Mouse (Mus musculus): ENCODE data around the gene Acer3. TPM values are rescaled to one million over a fixed set of nuclear protein-coding genes. Genes with fewer than 3 reads are reported as not detected.
A peak's percentile ranks its signal among the peaks of the same experiment; 100 is the strongest.

Acer3 gene
- polyA plus RNA-seq, 1 experiment from 2014 or later: 28.3 TPM

- peaks cover 17% of the 10 kb centered on the region for H3K4me1 ChIP-seq (ENCODE audit: control insufficient read depth, insufficient read depth, low read length)
- no peak; the same call in 1 of the 2 replicates for ATAC-seq (ENCODE audit: low read depth)
- peaks cover 10% of the 10 kb centered on the region; the same call in 1 of the 2 replicates for H3K36me3 ChIP-seq (ENCODE audit: control insufficient read depth, insufficient read depth, low read length)
- H3K27me3 ChIP-seq (ENCODE audit: control insufficient read depth, insufficient read depth, low read length): no peaks in the 10 kb centered on the region
- no peak overlapping the region for H3K9ac ChIP-seq (replicated peaks; ENCODE audit: low read depth, low read length)
- no peak overlapping the region for H3K4me2 ChIP-seq (ENCODE audit: low read depth, low read length)
- H3K4me3 ChIP-seq (ENCODE audit: low read depth, low read length): no peak overlapping the region
- 28% methylated on average over 12 of the region's 12 CpGs for WGBS
- no peaks in the 10 kb centered on the region for H3K9me3 ChIP-seq (ENCODE audit: control insufficient read depth, low read length)
- H3K27ac ChIP-seq (ENCODE audit: low read depth, low read length): no peak overlapping the region; the same call in 1 of the 2 replicates
Observed at GRCm38 (mm10) chr7:98354160-98354920, 33.3 kb upstream of the Acer3 start.

GRCm38 (mm10) chr7:98353616-98354015, 32.6 kb upstream of the Acer3 start:
- no peak overlapping the region for H3K9ac ChIP-seq (replicated peaks; ENCODE audit: low read depth, low read length)
- H3K4me1 ChIP-seq (ENCODE audit: control insufficient read depth, insufficient read depth, low read length): peaks cover 17% of the 10 kb centered on the region
- H3K27me3 ChIP-seq (ENCODE audit: control insufficient read depth, insufficient read depth, low read length): no peaks in the 10 kb centered on the region
- no peak overlapping the region for H3K4me3 ChIP-seq (ENCODE audit: low read depth, low read length)
- WGBS: 87% methylated on average over 5 of the region's 5 CpGs
- no peak overlapping the region for H3K27ac ChIP-seq (ENCODE audit: low read depth, low read length)
- H3K9me3 ChIP-seq (ENCODE audit: control insufficient read depth, low read length): no peaks in the 10 kb centered on the region
- no peak for ATAC-seq (ENCODE audit: low read depth)
- H3K4me2 ChIP-seq (ENCODE audit: low read depth, low read length): no peak overlapping the region
- peaks cover 10% of the 10 kb centered on the region; the same call in 1 of the 2 replicates for H3K36me3 ChIP-seq (ENCODE audit: control insufficient read depth, insufficient read depth, low read length)

- Histone ChIP-seq H3K4me1 (ENCODE audit: control insufficient read depth, insufficient read depth, low read length) (peaks cover 17% of the 10 kb centered on the region), H3K27me3 (ENCODE audit: control insufficient read depth, insufficient read depth, low read length) (no peaks in the 10 kb centered on the region), H3K36me3 (ENCODE audit: control insufficient read depth, insufficient read depth, low read length) (peaks cover 10% of the 10 kb centered on the region; the same call in 1 of the 2 replicates), H3K4me3 (ENCODE audit: low read depth, low read length) (no peak overlapping the region), H3K9me3 (ENCODE audit: control insufficient read depth, low read length) (no peaks in the 10 kb centered on the region), H3K27ac (ENCODE audit: low read depth, low read length) (no peak overlapping the region), H3K4me2 (ENCODE audit: low read depth, low read length) (no peak overlapping the region), H3K9ac (replicated peaks; ENCODE audit: low read depth, low read length) (no peak overlapping the region)
- WGBS: 98% methylated on average over 3 of the region's 3 CpGs
- no peak for ATAC-seq (ENCODE audit: low read depth)
Observed at GRCm38 (mm10) chr7:98351523-98351922, 30.5 kb upstream of the Acer3 start.

GRCm38 (mm10) chr7:98349821-98350220, 28.8 kb upstream of the Acer3 start:
- no peak for ATAC-seq (ENCODE audit: low read depth)
- Histone ChIP-seq H3K4me1 (ENCODE audit: control insufficient read depth, insufficient read depth, low read length) (peaks cover 6% of the 10 kb centered on the region), H3K9ac (replicated peaks; ENCODE audit: low read depth, low read length) (no peak overlapping the region), H3K36me3 (ENCODE audit: control insufficient read depth, insufficient read depth, low read length) (peaks cover 10% of the 10 kb centered on the region; the same call in 1 of the 2 replicates), H3K4me3 (ENCODE audit: low read depth, low read length) (no peak overlapping the region), H3K27me3 (ENCODE audit: control insufficient read depth, insufficient read depth, low read length) (no peaks in the 10 kb centered on the region), H3K27ac (ENCODE audit: low read depth, low read length) (no peak overlapping the region), H3K4me2 (ENCODE audit: low read depth, low read length) (no peak overlapping the region), H3K9me3 (ENCODE audit: control insufficient read depth, low read length) (no peaks in the 10 kb centered on the region)
- 91% methylated on average over 6 of the region's 6 CpGs for WGBS

- H3K4me2 ChIP-seq (ENCODE audit: low read depth, low read length): no peak overlapping the region
- H3K27ac ChIP-seq (ENCODE audit: low read depth, low read length): no peak overlapping the region
- H3K4me1 ChIP-seq (ENCODE audit: control insufficient read depth, insufficient read depth, low read length): no peaks in the 10 kb centered on the region
- peaks cover 10% of the 10 kb centered on the region; the same call in 1 of the 2 replicates for H3K36me3 ChIP-seq (ENCODE audit: control insufficient read depth, insufficient read depth, low read length)
- peak; percentile 56; the same call in 1 of the 2 replicates for ATAC-seq (ENCODE audit: low read depth)
- no peak overlapping the region for H3K9ac ChIP-seq (replicated peaks; ENCODE audit: low read depth, low read length)
- H3K27me3 ChIP-seq (ENCODE audit: control insufficient read depth, insufficient read depth, low read length): no peaks in the 10 kb centered on the region
- H3K9me3 ChIP-seq (ENCODE audit: control insufficient read depth, low read length): no peaks in the 10 kb centered on the region
- WGBS: 24% methylated on average over 5 of the region's 5 CpGs
- no peak overlapping the region for H3K4me3 ChIP-seq (ENCODE audit: low read depth, low read length)
Observed at GRCm38 (mm10) chr7:98349096-98349495, 28.1 kb upstream of the Acer3 start.

- Histone ChIP-seq H3K4me3 (ENCODE audit: low read depth, low read length) (no peak overlapping the region), H3K4me1 (ENCODE audit: control insufficient read depth, insufficient read depth, low read length) (no peaks in the 10 kb centered on the region), H3K9me3 (ENCODE audit: control insufficient read depth, low read length) (no peaks in the 10 kb centered on the region), H3K27ac (ENCODE audit: low read depth, low read length) (no peak overlapping the region), H3K27me3 (ENCODE audit: control insufficient read depth, insufficient read depth, low read length) (no peaks in the 10 kb centered on the region), H3K9ac (replicated peaks; ENCODE audit: low read depth, low read length) (no peak overlapping the region), H3K4me2 (ENCODE audit: low read depth, low read length) (no peak overlapping the region), H3K36me3 (ENCODE audit: control insufficient read depth, insufficient read depth, low read length) (peaks cover 10% of the 10 kb centered on the region; the same call in 1 of the 2 replicates)
- peak; percentile 35; the same call in 1 of the 2 replicates for ATAC-seq (ENCODE audit: low read depth)
- WGBS: 69% methylated on average over 7 of the region's 7 CpGs
Observed at GRCm38 (mm10) chr7:98348043-98348442, 27.0 kb upstream of the Acer3 start.

GRCm38 (mm10) chr7:98347471-98347870, 26.5 kb upstream of the Acer3 start:
- no peak for ATAC-seq (ENCODE audit: low read depth)
- H3K4me2 ChIP-seq (ENCODE audit: low read depth, low read length): no peak overlapping the region
- H3K4me3 ChIP-seq (ENCODE audit: low read depth, low read length): no peak overlapping the region
- 84% methylated on average over 5 of the region's 5 CpGs for WGBS
- no peaks in the 10 kb centered on the region for H3K4me1 ChIP-seq (ENCODE audit: control insufficient read depth, insufficient read depth, low read length)
- no peak overlapping the region for H3K27ac ChIP-seq (ENCODE audit: low read depth, low read length)
- peaks cover 10% of the 10 kb centered on the region; the same call in 1 of the 2 replicates for H3K36me3 ChIP-seq (ENCODE audit: control insufficient read depth, insufficient read depth, low read length)
- no peak overlapping the region for H3K9ac ChIP-seq (replicated peaks; ENCODE audit: low read depth, low read length)
- H3K9me3 ChIP-seq (ENCODE audit: control insufficient read depth, low read length): no peaks in the 10 kb centered on the region
- no peaks in the 10 kb centered on the region for H3K27me3 ChIP-seq (ENCODE audit: control insufficient read depth, insufficient read depth, low read length)

GRCm38 (mm10) chr7:98345036-98345435, 24.0 kb upstream of the Acer3 start:
- Histone ChIP-seq H3K36me3 (ENCODE audit: control insufficient read depth, insufficient read depth, low read length) (peaks cover under 1% of the 10 kb centered on the region; the same call in 1 of the 2 replicates), H3K27ac (ENCODE audit: low read depth, low read length) (no peak overlapping the region), H3K9me3 (ENCODE audit: control insufficient read depth, low read length) (no peaks in the 10 kb centered on the region), H3K27me3 (ENCODE audit: control insufficient read depth, insufficient read depth, low read length) (no peaks in the 10 kb centered on the region), H3K4me1 (ENCODE audit: control insufficient read depth, insufficient read depth, low read length) (0 out of 2 replicates have a peak, but pooled peaks cover 4% of the 10 kb centered on the region), H3K9ac (replicated peaks; ENCODE audit: low read depth, low read length) (no peak overlapping the region), H3K4me3 (ENCODE audit: low read depth, low read length) (no peak overlapping the region), H3K4me2 (ENCODE audit: low read depth, low read length) (no peak overlapping the region)
- no peak for ATAC-seq (ENCODE audit: low read depth)
- WGBS: 61% methylated on average over 6 of the region's 6 CpGs

GRCm38 (mm10) chr7:98344361-98344760, 23.4 kb upstream of the Acer3 start:
- H3K27me3 ChIP-seq (ENCODE audit: control insufficient read depth, insufficient read depth, low read length): no peaks in the 10 kb centered on the region
- H3K27ac ChIP-seq (ENCODE audit: low read depth, low read length): no peak overlapping the region
- 0 out of 2 replicates have a peak, but pooled peaks cover 4% of the 10 kb centered on the region for H3K4me1 ChIP-seq (ENCODE audit: control insufficient read depth, insufficient read depth, low read length)
- H3K4me3 ChIP-seq (ENCODE audit: low read depth, low read length): no peak overlapping the region
- no peaks in the 10 kb centered on the region for H3K9me3 ChIP-seq (ENCODE audit: control insufficient read depth, low read length)
- ATAC-seq (ENCODE audit: low read depth): no peak
- WGBS: 19% methylated on average over 3 of the region's 3 CpGs
- H3K36me3 ChIP-seq (ENCODE audit: control insufficient read depth, insufficient read depth, low read length): no peaks in the 10 kb centered on the region
- H3K4me2 ChIP-seq (ENCODE audit: low read depth, low read length): no peak overlapping the region
- no peak overlapping the region for H3K9ac ChIP-seq (replicated peaks; ENCODE audit: low read depth, low read length)

All from neural tube, embryonic 14.5 days (tissue).